Mouse (Mus musculus): Measurements from ENCODE around the gene Nol8. TPM values are rescaled to one million over a fixed set of nuclear protein-coding genes. Genes with fewer than 3 reads are reported as not detected.

The Nol8 gene
- total and polyA plus RNA-seq, 3 experiments = 20.1 to 484 (median 26.2) TPM

GRCm38 (mm10) chr13:49652481-49653179 is at the start of gene Nol8, which contains the start of gene Cenpp (continued):
- peak; percentile 52; the same call in 1 of the 2 replicates for TF ChIP-seq TCF12 (IDR thresholded peaks at IDR 0.05; ENCODE audit: low read depth, low read length)
- no peak for TF ChIP-seq SMC3 (IDR thresholded peaks at IDR 0.05; ENCODE audit: low read depth, low read length)
- TF ChIP-seq GATA1 (IDR thresholded peaks at IDR 0.05; ENCODE audit: low read depth, low read length) = no peak
- peak; percentile 65; the same call in 1 of the 2 replicates for TF ChIP-seq MAZ (IDR thresholded peaks at IDR 0.05; ENCODE audit: low read depth, low read length)
- peak; percentile 99 for TF ChIP-seq CHD1 (IDR thresholded peaks at IDR 0.05; ENCODE audit: low read depth, low read length)

- no peaks in the 10 kb centered on the region for H3K79me2 ChIP-seq (ENCODE audit: control insufficient read depth, insufficient read depth, low read length, poor library complexity)
- no peak overlapping the region for H3K9ac ChIP-seq (ENCODE audit: control insufficient read depth, low read depth, low read length, poor library complexity, severe bottlenecking)
- no peak overlapping the region for H3K4me3 ChIP-seq (ENCODE audit: control insufficient read depth in 1 of 2, insufficient read depth in 1 of 2, low read depth in 2 of 2, low read length in 2 of 2)
- no peaks in the 10 kb centered on the region for H3K4me1 ChIP-seq (ENCODE audit: control insufficient read depth in 1 of 2, insufficient read depth in 2 of 2, low read length in 2 of 2)
- no peak overlapping the region for H3K27ac ChIP-seq (ENCODE audit: control insufficient read depth, low read depth, low read length)
- DNase-seq (ENCODE audit: low read depth, low spot score) = no peak
- H3K9me3 ChIP-seq (replicated peaks; ENCODE audit: insufficient read depth, low read length) = no peaks in the 10 kb centered on the region
- no peaks in the 10 kb centered on the region for H3K36me3 ChIP-seq (ENCODE audit: control insufficient read depth in 1 of 2, insufficient read depth in 2 of 2, low read length in 2 of 2)
- TF ChIP-seq ETS1 (IDR thresholded peaks at IDR 0.05; ENCODE audit: low read depth, low read length) (no peak), TCF12 (IDR thresholded peaks at IDR 0.05; ENCODE audit: low read depth, low read length) (no peak), MAX (IDR thresholded peaks at IDR 0.05; ENCODE audit: low read length) (no peak), POLR2AphosphoS2 (IDR thresholded peaks at IDR 0.05; ENCODE audit: low read length) (no peak), MAFK (IDR thresholded peaks at IDR 0.05; ENCODE audit: borderline replicate concordance, low read depth, low read length) (no peak), TAL1 (IDR thresholded peaks at IDR 0.05; ENCODE audit: low read length) (no peak), SIN3A (IDR thresholded peaks at IDR 0.05; ENCODE audit: low read length) (no peak), USF1 (IDR thresholded peaks at IDR 0.05; ENCODE audit: low read depth, low read length) (no peak), MEF2A (IDR thresholded peaks at IDR 0.05; ENCODE audit: extremely low read depth, insufficient replicate concordance, low read depth, low read length, poor library complexity, severe bottlenecking) (no peak), NRF1 (IDR thresholded peaks at IDR 0.05; ENCODE audit: insufficient read depth, low read depth, low read length, poor library complexity, severe bottlenecking) (no peak)
- H3K27me3 ChIP-seq (ENCODE audit: control insufficient read depth in 1 of 2, insufficient read depth in 2 of 2, low read length in 2 of 2) = no peaks in the 10 kb centered on the region
Observed at GRCm38 (mm10) chr13:49603603-49604002, 49.3 kb upstream of the Nol8 start.

DNA sequence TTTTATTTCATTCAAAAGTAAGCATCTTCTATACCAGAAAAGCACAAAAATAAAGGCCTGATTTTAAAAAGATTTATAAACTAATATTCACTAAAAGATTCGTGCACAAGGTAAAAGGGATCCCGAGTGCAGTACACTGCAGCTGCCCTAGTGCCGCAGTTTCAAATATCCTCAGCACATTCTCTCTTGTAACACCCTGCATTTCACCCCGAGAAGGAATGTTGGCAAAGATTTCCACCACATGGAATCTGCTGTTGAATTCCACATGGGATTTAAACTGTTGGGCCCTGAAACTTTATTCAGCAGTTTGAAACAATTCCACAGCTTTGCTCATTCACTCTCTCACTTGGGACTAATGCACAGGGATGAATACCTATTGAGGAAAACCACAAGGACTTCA is 45.2 kb upstream of the Nol8 start, which contains the start of gene Ogn:
TSS of gene Ogn (plus strand) at position 333 of the 400 bp plus-strand sequence.
- no peak within 1 kb of the TSS for H3K4me3 ChIP-seq (ENCODE audit: control insufficient read depth in 1 of 2, insufficient read depth in 1 of 2, low read depth in 2 of 2, low read length in 2 of 2)
- no peaks in the 10 kb centered on the region for H3K27me3 ChIP-seq (ENCODE audit: control insufficient read depth in 1 of 2, insufficient read depth in 2 of 2, low read length in 2 of 2)
- H3K9me3 ChIP-seq (replicated peaks; ENCODE audit: insufficient read depth, low read length) = no peaks in the 10 kb centered on the region
- no peak within 1 kb of the TSS for H3K27ac ChIP-seq (ENCODE audit: control insufficient read depth, low read depth, low read length)
- no peak for TF ChIP-seq MYB (IDR thresholded peaks at IDR 0.05; ENCODE audit: low read depth, low read length)
- no peak for TF ChIP-seq GATA1 (IDR thresholded peaks at IDR 0.05; ENCODE audit: low read depth, low read length)
- TF ChIP-seq RAD21 (IDR thresholded peaks at IDR 0.05; ENCODE audit: low read depth, low read length) = no peak
- TF ChIP-seq CTCF (IDR thresholded peaks at IDR 0.05 in 2 of 3, conservative IDR thresholded peaks at IDR 0.05 in 1 of 3; ENCODE audit: control insufficient read depth in 1 of 3, insufficient read depth in 1 of 3, low read depth in 2 of 3, low read length in 3 of 3, poor library complexity in 1 of 3, severe bottlenecking in 1 of 3) = no peak
- peaks cover 0 to 6% of the 10 kb centered on the region in 2 experiments; a peak in 1 of 4 replicates for H3K4me1 ChIP-seq (ENCODE audit: control insufficient read depth in 1 of 2, insufficient read depth in 2 of 2, low read length in 2 of 2)
- no peak within 1 kb of the TSS for H3K9ac ChIP-seq (ENCODE audit: control insufficient read depth, low read depth, low read length, poor library complexity, severe bottlenecking)
- no peak for DNase-seq (ENCODE audit: low read depth, low spot score)
- H3K79me2 ChIP-seq (ENCODE audit: control insufficient read depth, insufficient read depth, low read length, poor library complexity) = no peaks in the 10 kb centered on the region
- no peaks in the 10 kb centered on the region; a peak in 2 of 4 replicates for H3K36me3 ChIP-seq (ENCODE audit: control insufficient read depth in 1 of 2, insufficient read depth in 2 of 2, low read length in 2 of 2)
